Mouse (Mus musculus): ENCODE measurements around the gene Ddx39.
A peak's percentile ranks its signal among the peaks of the same experiment; 100 is the strongest.

Gene Ddx39

DNA sequence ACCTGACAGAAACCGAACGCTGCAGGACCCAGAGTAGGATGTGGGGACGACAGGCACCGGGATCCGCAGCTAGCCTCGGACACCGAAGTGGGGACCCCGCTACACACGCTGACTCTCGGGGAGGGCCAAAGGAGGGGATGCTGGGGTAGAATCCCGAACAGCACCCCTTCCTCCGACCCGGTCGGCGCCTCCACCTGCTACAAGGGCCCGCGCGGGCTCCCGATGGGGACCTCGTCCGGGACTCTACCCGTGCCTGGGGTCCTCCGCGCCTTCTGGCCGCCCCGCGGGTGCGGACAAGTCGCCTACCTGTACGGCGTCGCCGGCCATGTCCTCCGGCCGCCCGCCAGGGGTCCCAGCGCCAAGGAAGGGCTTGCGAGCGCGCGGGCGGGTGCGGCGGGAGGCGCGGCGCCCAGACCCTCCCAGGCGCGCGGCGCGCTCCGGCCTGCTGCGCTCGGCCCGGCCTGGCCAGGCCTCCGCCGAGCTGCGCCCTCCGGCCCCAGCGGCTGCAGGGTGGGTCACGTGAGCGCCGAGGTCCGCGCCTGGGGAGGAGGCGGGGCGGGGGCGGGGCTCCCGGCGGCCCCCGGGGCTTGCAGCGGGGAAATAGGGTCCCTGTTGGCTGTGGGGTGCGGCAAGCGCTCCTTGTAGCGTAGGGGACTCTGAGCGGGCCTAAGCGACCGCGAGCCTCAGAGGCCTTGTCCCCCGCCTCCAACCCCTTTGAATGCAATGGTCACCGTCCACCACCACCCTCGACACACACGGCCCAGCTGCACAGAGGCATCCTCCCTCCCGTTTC lies 16.1 kb upstream of the Ddx39 start, which contains the start of gene Pkn1:
TSS of gene Pkn1 (minus strand) at position 519 of the 793 bp plus-strand sequence.
- peak; percentile 81 for DNase-seq (ENCODE audit: low spot score)

DNA sequence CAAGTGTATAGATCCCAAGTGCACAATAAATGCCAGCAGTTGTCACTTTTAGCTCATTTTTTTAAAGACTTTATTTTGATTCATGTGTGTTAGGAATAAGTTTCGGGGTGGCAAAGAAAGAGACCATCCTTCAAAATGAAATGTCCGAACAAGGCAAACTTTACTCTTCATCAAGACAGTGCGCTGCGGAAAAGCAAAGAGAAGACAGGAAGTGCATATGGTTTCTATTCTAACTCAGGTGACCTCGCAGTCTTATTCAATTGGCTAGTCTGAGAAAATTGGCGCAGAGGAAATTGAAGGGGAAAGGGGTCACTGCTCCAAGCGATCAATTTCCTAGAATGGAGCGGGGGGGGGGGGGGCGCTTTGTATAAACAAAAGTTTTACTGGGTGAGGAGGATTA lies 15.4 kb upstream of the Ddx39 start:
- no peak for DNase-seq (ENCODE audit: low spot score)

DNA sequence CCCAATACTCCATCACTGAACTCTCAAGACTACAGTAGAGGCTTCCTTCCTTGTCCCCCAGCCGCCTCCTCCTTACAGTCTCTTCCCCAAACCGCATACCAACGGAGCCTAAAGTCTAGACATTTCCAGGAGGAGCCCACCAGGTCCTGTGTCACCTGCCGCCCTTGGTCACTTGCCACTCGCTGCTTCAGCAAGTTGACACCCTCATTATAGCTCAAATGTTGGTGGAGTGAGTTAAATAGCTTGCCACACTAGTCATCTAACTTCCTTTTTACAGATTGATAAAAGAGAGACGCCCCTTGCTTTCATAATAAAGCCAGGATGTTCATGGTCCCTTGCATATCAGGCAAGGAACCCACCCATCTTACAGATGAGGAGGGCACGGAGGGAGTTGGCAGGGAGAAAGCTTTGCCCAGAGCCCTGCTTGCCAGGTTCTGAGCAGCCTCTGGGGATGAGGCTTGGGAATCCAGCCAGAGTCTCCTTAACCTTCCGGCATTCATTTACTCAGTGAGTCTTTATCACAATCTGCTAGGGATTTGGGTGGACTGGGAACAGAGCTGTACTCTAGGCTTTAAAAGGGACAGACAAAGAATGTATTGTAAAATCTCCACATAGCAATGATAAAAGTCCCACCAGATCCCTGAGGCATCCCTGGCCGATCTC lies 14.4 kb upstream of the Ddx39 start:
- DNase-seq (ENCODE audit: low spot score), result no peak

DNA sequence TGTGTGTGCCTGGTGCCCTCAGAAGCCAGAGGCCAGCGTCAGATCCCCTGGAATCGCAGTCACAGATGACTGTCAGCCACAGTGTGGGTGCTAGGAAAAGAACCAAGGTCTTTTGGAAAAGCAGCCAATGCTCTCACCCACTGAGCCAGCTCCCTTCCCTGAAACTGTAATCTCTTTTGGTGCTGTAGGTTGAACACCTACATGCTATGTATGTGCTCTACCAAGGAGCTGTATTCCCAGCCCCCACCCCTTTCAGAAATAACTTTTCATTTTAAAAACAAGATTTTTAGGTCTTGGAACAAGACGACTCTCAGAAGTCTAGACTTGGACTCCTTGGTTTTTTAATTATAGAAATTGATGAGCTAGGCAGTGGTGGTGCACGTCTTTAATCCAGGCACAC lies 11.6 kb upstream of the Ddx39 start:
- DNase-seq (ENCODE audit: low spot score), result no peak

DNA sequence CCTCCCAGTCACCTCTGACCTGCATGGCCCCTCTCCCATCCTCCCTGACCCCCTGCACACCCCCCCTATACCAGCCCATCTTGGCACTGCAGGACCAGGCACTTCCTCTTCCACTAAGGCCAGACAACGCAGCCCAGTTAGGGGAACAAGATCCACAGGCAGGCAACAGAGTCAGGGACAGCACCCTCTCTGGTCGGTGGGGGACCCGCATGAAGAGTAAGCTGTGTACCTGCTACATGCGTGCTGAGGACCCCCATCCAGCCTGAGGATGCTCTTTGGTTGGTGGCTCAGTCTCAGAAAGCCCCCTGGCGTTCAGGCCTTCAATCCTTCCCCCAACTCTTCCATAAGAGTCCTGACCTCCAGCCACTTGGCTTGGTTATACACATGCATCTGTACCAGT lies 8.6 kb upstream of the Ddx39 start:
- DNase-seq (ENCODE audit: low spot score), result no peak

DNA sequence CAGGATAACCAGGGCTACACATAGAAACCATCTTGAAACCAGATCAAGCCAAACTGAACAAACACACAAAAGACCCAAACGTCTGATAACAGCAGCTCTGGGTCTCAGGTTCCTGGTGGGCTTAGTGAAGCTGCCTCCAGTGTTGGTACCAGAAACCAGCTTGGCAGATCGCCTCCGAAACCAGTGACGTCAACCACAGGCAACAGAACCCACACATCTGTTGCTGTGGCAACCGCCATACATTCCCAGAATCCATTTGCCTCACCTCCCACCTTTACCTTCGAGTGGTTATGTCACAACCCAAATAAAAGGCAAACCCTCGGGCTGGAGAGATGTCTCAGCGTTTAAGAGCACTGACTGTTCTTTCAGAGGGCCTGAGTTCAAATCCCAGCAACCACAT lies 7.4 kb upstream of the Ddx39 start:
- no peak for DNase-seq (ENCODE audit: low spot score)

DNA sequence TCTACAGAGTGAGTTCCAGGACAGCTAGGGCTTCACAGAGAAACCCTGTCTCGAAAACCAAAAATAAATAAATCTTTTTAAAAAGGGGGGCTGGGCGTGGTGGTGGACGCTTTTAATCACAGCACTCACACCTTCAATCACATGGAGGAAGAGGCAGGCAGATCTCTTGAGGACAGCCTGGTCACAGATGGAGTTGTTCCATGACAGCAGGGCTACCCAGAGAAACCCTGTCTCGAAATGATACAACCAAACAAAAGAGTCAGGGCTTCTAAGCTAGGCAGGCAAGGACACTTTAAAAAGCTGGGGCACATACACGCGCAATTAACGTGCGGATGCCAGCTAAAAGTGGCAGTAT lies 324 bp upstream of the Ddx39 start:
- DNase-seq (ENCODE audit: low spot score), result no peak

DNA sequence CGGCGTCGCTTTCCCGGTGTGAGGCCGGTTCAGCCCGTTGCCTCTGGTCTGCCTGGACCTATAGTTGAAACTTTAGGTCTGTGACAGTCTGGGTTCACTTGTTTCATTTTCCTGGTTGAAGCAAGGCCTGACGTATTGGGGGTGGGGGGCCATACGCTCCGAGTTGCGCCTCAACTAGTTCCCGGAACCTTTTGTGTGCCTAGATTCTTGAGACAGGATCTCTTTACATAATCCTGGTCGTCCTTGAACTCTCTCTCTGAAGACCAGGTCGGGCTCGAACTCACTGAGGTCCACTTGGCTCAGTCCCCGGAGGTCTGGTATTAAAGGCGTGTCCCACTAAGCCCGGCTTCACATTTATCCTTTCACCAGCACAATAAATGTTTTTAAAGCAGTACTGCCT lies 794 bp downstream of the Ddx39 start:
- DNase-seq (ENCODE audit: low spot score), result no peak

DNA sequence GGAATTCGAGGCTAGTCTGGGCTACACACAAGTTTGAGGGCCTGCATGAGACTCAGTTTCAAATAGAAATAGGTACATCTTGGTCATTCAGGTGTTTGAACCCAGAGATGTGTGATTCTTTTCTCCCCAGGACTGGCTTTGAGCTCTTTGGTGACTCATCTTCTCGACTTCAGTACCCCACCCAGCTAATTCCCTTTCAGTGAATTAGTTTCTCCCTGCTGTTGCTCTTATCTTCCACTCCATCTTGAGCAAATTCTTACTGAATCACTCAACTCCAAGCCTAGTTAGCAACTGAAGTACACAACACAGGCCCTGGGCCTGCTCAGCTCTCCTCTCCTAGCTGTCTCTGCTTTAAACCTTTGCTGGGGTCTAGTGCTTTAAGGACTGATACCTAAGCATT lies 1.6 kb downstream of the Ddx39 start:
- DNase-seq (ENCODE audit: low spot score), result no peak

GRCm38 (mm10) chr8:83719048-83719447 lies 4.1 kb downstream of the Ddx39 start:
- DNase-seq (ENCODE audit: low spot score), result no peak

GRCm38 (mm10) chr8:83719693-83720092 lies 4.7 kb downstream of the Ddx39 start:
- no peak for DNase-seq (ENCODE audit: low spot score)

DNA sequence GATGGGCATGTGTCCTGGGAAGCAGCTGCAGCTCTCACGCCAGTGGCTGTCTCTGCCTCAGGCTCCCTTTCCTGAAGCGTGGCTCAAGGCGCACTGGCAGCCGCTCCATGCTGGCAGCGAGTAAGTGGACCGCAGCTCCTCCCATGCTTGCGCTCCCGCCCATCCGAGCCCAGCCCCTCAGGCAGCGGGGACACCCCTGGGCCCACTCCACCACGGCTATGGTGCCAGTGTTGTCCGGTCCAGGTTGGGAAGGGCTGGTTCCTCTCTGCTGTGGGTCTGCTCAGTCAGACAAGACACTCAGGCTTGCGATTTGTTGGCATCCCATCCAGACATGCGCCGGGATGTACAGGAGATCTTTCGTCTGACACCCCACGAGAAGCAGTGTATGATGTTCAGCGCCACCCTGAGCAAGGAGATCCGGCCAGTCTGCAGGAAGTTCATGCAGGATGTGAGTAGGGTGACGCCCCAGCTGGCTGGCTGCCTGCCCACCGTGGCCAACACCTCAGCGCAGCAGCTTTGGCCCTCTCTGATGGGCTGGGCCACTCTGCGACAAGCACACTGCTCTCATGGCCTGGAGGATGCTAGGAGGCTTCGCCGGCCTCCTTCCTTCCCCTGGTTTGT lies 6.5 kb downstream of the Ddx39 start:
- DNase-seq (ENCODE audit: low spot score), result no peak

- DNase-seq (ENCODE audit: low spot score), result no peak
Observed at GRCm38 (mm10) chr8:83722631-83723030, 7.7 kb downstream of the Ddx39 start.

DNA sequence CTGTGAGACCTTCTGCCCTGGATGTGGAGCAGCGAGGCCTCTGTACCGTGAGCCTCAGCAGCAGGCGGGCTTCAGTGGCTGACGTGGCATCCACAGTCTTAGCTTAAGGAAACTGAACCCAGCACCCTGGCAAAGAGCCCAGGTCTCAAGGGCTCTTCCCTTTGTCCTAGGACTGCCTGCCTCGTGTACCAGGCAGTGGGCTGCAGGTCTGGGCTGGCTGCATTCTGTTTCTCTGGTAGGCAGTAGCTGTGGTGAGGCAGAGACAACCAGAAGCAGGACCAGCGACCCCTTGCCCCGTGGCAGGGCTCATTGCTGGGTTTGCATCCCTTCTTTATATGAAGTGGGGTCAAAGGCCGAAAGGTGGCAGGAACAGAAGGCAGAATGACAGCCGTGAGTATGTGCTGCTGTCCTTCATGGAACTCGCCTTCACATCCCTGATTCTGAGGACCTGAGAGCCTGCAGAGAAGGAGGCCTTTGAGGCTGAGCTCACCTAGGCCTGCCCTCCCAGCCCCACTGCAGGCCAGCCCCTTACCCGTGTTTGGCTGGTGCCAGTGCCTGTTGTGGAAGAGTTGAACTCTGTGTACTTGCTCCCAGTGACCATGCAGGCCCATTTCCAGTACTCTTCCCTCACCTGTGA lies 8.6 kb downstream of the Ddx39 start:
- DNase-seq (ENCODE audit: low spot score), result no peak

GRCm38 (mm10) chr8:83724697-83725482 lies 9.9 kb downstream of the Ddx39 start:
- peak; percentile 82 for DNase-seq (ENCODE audit: low spot score)

- DNase-seq (ENCODE audit: low spot score), result no peak
Observed at GRCm38 (mm10) chr8:83725521-83726102, 10.6 kb downstream of the Ddx39 start.

- DNase-seq (ENCODE audit: low spot score), result peak; percentile 47
Observed at GRCm38 (mm10) chr8:83729009-83729807, 14.2 kb downstream of the Ddx39 start.

- no peak for DNase-seq (ENCODE audit: low spot score)
Observed at GRCm38 (mm10) chr8:83731906-83732305, 16.9 kb downstream of the Ddx39 start.

DNA sequence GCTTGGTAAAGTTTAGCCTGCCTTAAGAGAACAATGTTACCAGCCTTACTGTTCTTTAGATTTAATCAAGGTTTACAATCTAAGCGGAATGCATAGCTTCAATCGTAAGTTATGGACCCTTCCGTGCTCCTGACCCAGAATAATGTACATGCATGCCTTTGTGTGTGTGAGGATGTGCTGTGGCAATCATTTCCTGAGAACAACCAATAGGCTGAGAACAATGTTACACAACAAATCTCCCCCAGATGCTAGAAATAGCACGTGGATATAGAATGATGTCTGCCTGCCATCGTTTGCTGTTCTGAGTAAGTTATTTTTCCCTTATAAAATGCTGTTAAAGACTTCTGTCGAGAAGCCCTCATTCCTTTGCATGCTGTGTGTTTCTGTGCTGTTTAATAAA lies 17.9 kb downstream of the Ddx39 start:
- no peak for DNase-seq (ENCODE audit: low spot score)

GRCm38 (mm10) chr8:83736681-83737080 lies 21.7 kb downstream of the Ddx39 start:
- no peak for DNase-seq (ENCODE audit: low spot score)

DNA sequence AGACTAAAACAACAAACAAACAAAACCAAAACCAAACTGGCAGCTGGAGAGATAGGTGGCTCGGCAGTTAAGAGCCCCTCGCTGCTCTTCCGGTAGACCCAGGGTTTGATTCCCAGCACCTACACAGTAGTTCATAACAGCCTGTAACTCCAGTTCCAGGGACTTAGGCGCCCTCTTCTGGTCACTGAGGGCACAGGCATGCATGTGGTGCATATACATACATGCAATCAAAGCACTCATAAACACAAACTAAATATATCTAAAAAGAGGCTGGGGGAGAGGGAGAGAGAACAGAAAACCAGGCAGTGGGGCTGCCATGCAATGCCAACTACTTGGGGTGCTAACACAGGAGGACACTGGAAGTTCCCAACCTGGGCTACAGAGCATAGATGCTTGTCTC lies 22.4 kb downstream of the Ddx39 start:
- no peak for DNase-seq (ENCODE audit: low spot score)
